Mouse (Mus musculus): ENCODE measurements around the gene R3hdm4. TPM values are rescaled to one million over a fixed set of nuclear protein-coding genes. Genes with fewer than 3 reads are reported as not detected.
"Not testable (repeated sequence)": the region's sequence is repeated elsewhere in the genome, so short reads cannot be mapped to it uniquely, and the experiment has no call there.

Gene R3hdm4
- polyA plus RNA-seq, 1 experiment, result 162 TPM

- Histone ChIP-seq H3K27ac (ENCODE audit: insufficient read depth, low read length) (no peak overlapping the region), H3K27me3 (ENCODE audit: control insufficient read depth, insufficient read depth, low read length) (no peaks in the 10 kb centered on the region), H3K4me1 (ENCODE audit: control insufficient read depth, insufficient read depth, low read length) (peaks cover 8% of the 10 kb centered on the region), H3K4me3 (replicated peaks; ENCODE audit: insufficient read depth, low read depth, low read length) (no peak overlapping the region)
- no peak for DNase-seq
- TF ChIP-seq CTCF (IDR thresholded peaks at IDR 0.05; ENCODE audit: borderline replicate concordance, insufficient read depth, low read depth, low read length) (no peak), POLR2A (IDR thresholded peaks at IDR 0.05; ENCODE audit: borderline replicate concordance, insufficient read depth, low read length) (no peak)
- WGBS, result 78% methylated on average over 20 of the region's 20 CpGs
These were observed 23.4 kb downstream of the R3hdm4 start for GRCm38 (mm10) chr10:79897316-79898245.

GRCm38 (mm10) chr10:79896814-79897213, 24.2 kb downstream of the R3hdm4 start:
- 83% methylated on average over 13 of the region's 13 CpGs for WGBS
- TF ChIP-seq POLR2A (IDR thresholded peaks at IDR 0.05; ENCODE audit: borderline replicate concordance, insufficient read depth, low read length), result no peak
- no peak for TF ChIP-seq CTCF (IDR thresholded peaks at IDR 0.05; ENCODE audit: borderline replicate concordance, insufficient read depth, low read depth, low read length)
- Histone ChIP-seq H3K4me3 (replicated peaks; ENCODE audit: insufficient read depth, low read depth, low read length) (no peak overlapping the region), H3K27ac (ENCODE audit: insufficient read depth, low read length) (no peak overlapping the region), H3K4me1 (ENCODE audit: control insufficient read depth, insufficient read depth, low read length) (peaks cover 8% of the 10 kb centered on the region), H3K27me3 (ENCODE audit: control insufficient read depth, insufficient read depth, low read length) (no peaks in the 10 kb centered on the region)
- no peak for DNase-seq

GRCm38 (mm10) chr10:79896306-79896705, 24.7 kb downstream of the R3hdm4 start:
- H3K27ac ChIP-seq (ENCODE audit: insufficient read depth, low read length), result no peak overlapping the region
- H3K4me1 ChIP-seq (ENCODE audit: control insufficient read depth, insufficient read depth, low read length), result peaks cover 8% of the 10 kb centered on the region
- no peak for DNase-seq
- TF ChIP-seq POLR2A (IDR thresholded peaks at IDR 0.05; ENCODE audit: borderline replicate concordance, insufficient read depth, low read length) (no peak), CTCF (IDR thresholded peaks at IDR 0.05; ENCODE audit: borderline replicate concordance, insufficient read depth, low read depth, low read length) (no peak)
- WGBS, result 57% methylated on average over 16 of the region's 16 CpGs
- H3K27me3 ChIP-seq (ENCODE audit: control insufficient read depth, insufficient read depth, low read length), result no peaks in the 10 kb centered on the region
- H3K4me3 ChIP-seq (replicated peaks; ENCODE audit: insufficient read depth, low read depth, low read length), result no peak overlapping the region

GRCm38 (mm10) chr10:79892451-79893118, 28.4 kb downstream of the R3hdm4 start:
- H3K27me3 ChIP-seq (ENCODE audit: control insufficient read depth, insufficient read depth, low read length); H3K27ac ChIP-seq (ENCODE audit: insufficient read depth, low read length); H3K4me1 ChIP-seq (ENCODE audit: control insufficient read depth, insufficient read depth, low read length); H3K4me3 ChIP-seq (replicated peaks; ENCODE audit: insufficient read depth, low read depth, low read length): not testable (repeated sequence)
- WGBS, result 39% methylated on average over 22 of the region's 22 CpGs
- DNase-seq, result peak; percentile 75 to 86
- peak; percentile 74 for TF ChIP-seq CTCF (IDR thresholded peaks at IDR 0.05; ENCODE audit: borderline replicate concordance, insufficient read depth, low read depth, low read length)

GRCm38 (mm10) chr10:79890670-79891069, 30.3 kb downstream of the R3hdm4 start, which contains the start of gene Cfd:
Gene Cfd (plus strand): TSS chr10:79890853.
- WGBS, result 26% methylated on average over 5 of the region's 5 CpGs

GRCm38 (mm10) chr10:79889386-79889785, 31.6 kb downstream of the R3hdm4 start:
- WGBS, result 79% methylated on average over 2 of the region's 2 CpGs
- TF ChIP-seq CTCF (IDR thresholded peaks at IDR 0.05; ENCODE audit: borderline replicate concordance, insufficient read depth, low read depth, low read length), result no peak
- TF ChIP-seq POLR2A (IDR thresholded peaks at IDR 0.05; ENCODE audit: borderline replicate concordance, insufficient read depth, low read length), result no peak
- no peaks in the 10 kb centered on the region for H3K4me1 ChIP-seq (ENCODE audit: control insufficient read depth, insufficient read depth, low read length)
- no peak overlapping the region for H3K27ac ChIP-seq (ENCODE audit: insufficient read depth, low read length)
- H3K4me3 ChIP-seq (replicated peaks; ENCODE audit: insufficient read depth, low read depth, low read length), result no peak overlapping the region
- no peak for DNase-seq
- H3K27me3 ChIP-seq (ENCODE audit: control insufficient read depth, insufficient read depth, low read length), result no peaks in the 10 kb centered on the region

More at GRCm38 (mm10) chr10:79890670-79891069, 30.3 kb downstream of the R3hdm4 start, which contains the start of gene Cfd:
- DNase-seq, result no peak
- Histone ChIP-seq H3K4me1 (ENCODE audit: control insufficient read depth, insufficient read depth, low read length) (no peaks in the 10 kb centered on the region), H3K27ac (ENCODE audit: insufficient read depth, low read length) (no peak within 1 kb of the TSS), H3K4me3 (replicated peaks; ENCODE audit: insufficient read depth, low read depth, low read length) (no peak within 1 kb of the TSS), H3K27me3 (ENCODE audit: control insufficient read depth, insufficient read depth, low read length) (no peaks in the 10 kb centered on the region)
- TF ChIP-seq CTCF (IDR thresholded peaks at IDR 0.05; ENCODE audit: borderline replicate concordance, insufficient read depth, low read depth, low read length) (no peak), POLR2A (IDR thresholded peaks at IDR 0.05; ENCODE audit: borderline replicate concordance, insufficient read depth, low read length) (no peak)

GRCm38 (mm10) chr10:79886611-79887010, 34.4 kb downstream of the R3hdm4 start:
- no peak overlapping the region for H3K4me3 ChIP-seq (replicated peaks; ENCODE audit: insufficient read depth, low read depth, low read length)
- H3K27me3 ChIP-seq (ENCODE audit: control insufficient read depth, insufficient read depth, low read length), result no peaks in the 10 kb centered on the region
- WGBS, result 88% methylated on average over 8 of the region's 8 CpGs
- TF ChIP-seq CTCF (IDR thresholded peaks at IDR 0.05; ENCODE audit: borderline replicate concordance, insufficient read depth, low read depth, low read length) (no peak), POLR2A (IDR thresholded peaks at IDR 0.05; ENCODE audit: borderline replicate concordance, insufficient read depth, low read length) (no peak)
- H3K4me1 ChIP-seq (ENCODE audit: control insufficient read depth, insufficient read depth, low read length), result peaks cover 3% of the 10 kb centered on the region; the same call in 1 of the 2 replicates
- DNase-seq, result no peak
- H3K27ac ChIP-seq (ENCODE audit: insufficient read depth, low read length), result no peak overlapping the region

All from cerebellum, adult 2 months (tissue).